Mouse (Mus musculus) E14TG2a.4 (cell line): ENCODE results near the gene Dip2c.

ENCODE experiments used
- CTCF ChIP-seq: conservative IDR thresholded peaks from 2 replicates; pipeline ENCODE4 v1.5.1; 2014; ENCODE audit warnings: low read length
- NANOG ChIP-seq: IDR thresholded peaks from 2 replicates; pipeline ENCODE4 v1.6.1; 2014; ENCODE audit warnings: borderline replicate concordance, low read length, mixed read lengths
- POU5F1 ChIP-seq: IDR thresholded peaks from 2 replicates; pipeline ENCODE4 v1.6.1; 2014; ENCODE audit warnings: low read length, borderline replicate concordance

- TF ChIP-seq CTCF (no peak), NANOG (no peak), POU5F1 (no peak)
Observed at GRCm38 (mm10) chr13:9312916-9313315, 36.6 kb downstream of the Dip2c start.
